Mouse (Mus musculus) stomach, postnatal 0 days (tissue): ENCODE data around the gene Gm1113.

Experiments
- CTCF ChIP-seq: IDR thresholded peaks from 2 replicates; pipeline ENCODE4 v1.5.1; 2016; ENCODE audit warnings: antibody characterized with exemption, low read depth, mild to moderate bottlenecking, moderate library complexity
- EP300 ChIP-seq: optimal IDR thresholded peaks from 2 replicates; pipeline ENCODE3; 2016; ENCODE audit warnings: antibody characterized with exemption

DNA sequence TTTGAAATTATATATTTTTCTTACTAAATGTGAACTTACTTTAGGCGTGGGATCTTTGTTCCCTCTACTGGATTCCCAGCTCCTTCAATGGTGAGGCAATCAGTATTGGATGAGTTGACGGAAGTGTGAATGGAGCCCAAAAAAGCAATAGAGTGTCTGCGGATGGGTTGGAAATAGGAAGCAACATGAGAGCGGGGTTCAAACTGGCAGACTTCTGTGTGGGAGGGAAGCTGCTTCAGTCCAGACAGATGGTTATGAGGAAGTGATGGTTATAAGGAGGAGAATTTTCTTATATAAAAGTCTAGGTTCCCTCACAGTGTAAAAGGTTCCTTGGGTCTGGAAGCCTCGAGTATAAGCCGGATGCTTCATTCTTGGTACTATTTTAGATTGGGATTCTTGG is 38.6 kb downstream of the Gm1113 start:
- no peak for TF ChIP-seq CTCF
- TF ChIP-seq EP300, result no peak
